Mouse (Mus musculus): ENCODE data around the gene Tmem95. TPM values are rescaled to one million over a fixed set of nuclear protein-coding genes. Genes with fewer than 3 reads are reported as not detected.
A peak's percentile ranks its signal among the peaks of the same experiment; 100 is the strongest.
"Not testable (repeated sequence)": the region's sequence is repeated elsewhere in the genome, so short reads cannot be mapped to it uniquely, and the experiment has no call there.

Tmem95 gene
- polyA plus RNA-seq, 1 experiment from 2014 or later, result 0.40 TPM

GRCm38 (mm10) chr11:69870289-69871069 is 7.3 kb downstream of the Tmem95 start:
- no peak overlapping the region for H3K9ac ChIP-seq (ENCODE audit: low read length)
- ATAC-seq (replicated peaks; ENCODE audit: low FRiP score), result no peak
- no peak overlapping the region for H3K4me2 ChIP-seq (ENCODE audit: low read depth, low read length, severe bottlenecking)
- DNase-seq (ENCODE audit: low spot score), result no peak
- no peak overlapping the region for H3K27ac ChIP-seq (ENCODE audit: low read depth, low read length)
- H3K9me3 ChIP-seq (ENCODE audit: control insufficient read depth, low read length), result no peaks in the 10 kb centered on the region
- WGBS, result 90% methylated on average over 2 of the region's 2 CpGs
- H3K4me1 ChIP-seq (replicated peaks; ENCODE audit: control insufficient read depth, insufficient read depth, low read length), result no peaks in the 10 kb centered on the region
- H3K27me3 ChIP-seq (ENCODE audit: control insufficient read depth, insufficient read depth, low read length), result no peaks in the 10 kb centered on the region
- no peaks in the 10 kb centered on the region for H3K36me3 ChIP-seq (ENCODE audit: control insufficient read depth, insufficient read depth, low read length)
- H3K4me3 ChIP-seq (ENCODE audit: low read depth, low read length), result no peak overlapping the region

GRCm38 (mm10) chr11:69867335-69867734 is 10.5 kb downstream of the Tmem95 start:
- DNase-seq (ENCODE audit: low spot score) (no peak), ATAC-seq (replicated peaks; ENCODE audit: low FRiP score) (no peak)
- no peak overlapping the region for H3K27ac ChIP-seq (ENCODE audit: low read depth, low read length)
- no peak overlapping the region for H3K4me3 ChIP-seq (ENCODE audit: low read depth, low read length)
- no peaks in the 10 kb centered on the region for H3K36me3 ChIP-seq (ENCODE audit: control insufficient read depth, insufficient read depth, low read length)
- H3K9ac ChIP-seq (ENCODE audit: low read length), result no peak overlapping the region
- no peak overlapping the region for H3K4me2 ChIP-seq (ENCODE audit: low read depth, low read length, severe bottlenecking)
- no peaks in the 10 kb centered on the region for H3K4me1 ChIP-seq (replicated peaks; ENCODE audit: control insufficient read depth, insufficient read depth, low read length)
- H3K27me3 ChIP-seq (ENCODE audit: control insufficient read depth, insufficient read depth, low read length), result no peaks in the 10 kb centered on the region
- WGBS, result 76% methylated on average over 9 of the region's 9 CpGs
- H3K9me3 ChIP-seq (ENCODE audit: control insufficient read depth, low read length), result no peaks in the 10 kb centered on the region

- Histone ChIP-seq H3K27me3 (ENCODE audit: control insufficient read depth, insufficient read depth, low read length) (no peaks in the 10 kb centered on the region), H3K4me2 (ENCODE audit: low read depth, low read length, severe bottlenecking) (no peak overlapping the region), H3K9ac (ENCODE audit: low read length) (no peak overlapping the region), H3K36me3 (ENCODE audit: control insufficient read depth, insufficient read depth, low read length) (no peaks in the 10 kb centered on the region), H3K27ac (ENCODE audit: low read depth, low read length) (no peak overlapping the region), H3K9me3 (ENCODE audit: control insufficient read depth, low read length) (no peaks in the 10 kb centered on the region), H3K4me1 (replicated peaks; ENCODE audit: control insufficient read depth, insufficient read depth, low read length) (no peaks in the 10 kb centered on the region), H3K4me3 (ENCODE audit: low read depth, low read length) (no peak overlapping the region)
- 88% methylated on average over 9 of the region's 9 CpGs for WGBS
- ATAC-seq (replicated peaks; ENCODE audit: low FRiP score) (no peak), DNase-seq (ENCODE audit: low spot score) (no peak)
Observed at GRCm38 (mm10) chr11:69865561-69865960, 12.3 kb downstream of the Tmem95 start.

- Histone ChIP-seq H3K9me3 (ENCODE audit: control insufficient read depth, low read length) (no peaks in the 10 kb centered on the region), H3K27me3 (ENCODE audit: control insufficient read depth, insufficient read depth, low read length) (no peaks in the 10 kb centered on the region; the same call in 1 of the 2 replicates), H3K9ac (ENCODE audit: low read length) (no peak overlapping the region), H3K4me3 (ENCODE audit: low read depth, low read length) (no peak overlapping the region), H3K27ac (ENCODE audit: low read depth, low read length) (no peak overlapping the region), H3K36me3 (ENCODE audit: control insufficient read depth, insufficient read depth, low read length) (no peaks in the 10 kb centered on the region), H3K4me1 (replicated peaks; ENCODE audit: control insufficient read depth, insufficient read depth, low read length) (no peaks in the 10 kb centered on the region), H3K4me2 (ENCODE audit: low read depth, low read length, severe bottlenecking) (no peak overlapping the region)
- ATAC-seq (replicated peaks; ENCODE audit: low FRiP score) (no peak), DNase-seq (ENCODE audit: low spot score) (no peak)
- WGBS, result 66% methylated on average over 8 of the region's 8 CpGs
Observed at GRCm38 (mm10) chr11:69864138-69864860, 13.5 kb downstream of the Tmem95 start.

GRCm38 (mm10) chr11:69863729-69864128 is 14.1 kb downstream of the Tmem95 start:
- not testable (repeated sequence) for H3K27me3 ChIP-seq (ENCODE audit: control insufficient read depth, insufficient read depth, low read length); H3K4me1 ChIP-seq (replicated peaks; ENCODE audit: control insufficient read depth, insufficient read depth, low read length); H3K9ac ChIP-seq (ENCODE audit: low read length); H3K27ac ChIP-seq (ENCODE audit: low read depth, low read length); H3K9me3 ChIP-seq (ENCODE audit: control insufficient read depth, low read length); H3K4me2 ChIP-seq (ENCODE audit: low read depth, low read length, severe bottlenecking); ATAC-seq (replicated peaks; ENCODE audit: low FRiP score); H3K36me3 ChIP-seq (ENCODE audit: control insufficient read depth, insufficient read depth, low read length); DNase-seq (ENCODE audit: low spot score); H3K4me3 ChIP-seq (ENCODE audit: low read depth, low read length)
- 77% methylated on average over 3 of the region's 3 CpGs for WGBS

- no peak within 1 kb of the TSS for H3K9ac ChIP-seq (ENCODE audit: low read length)
- peaks cover 9% of the 10 kb centered on the region; the same call in 1 of the 2 replicates for H3K27me3 ChIP-seq (ENCODE audit: control insufficient read depth, insufficient read depth, low read length)
- no peaks in the 10 kb centered on the region for H3K36me3 ChIP-seq (ENCODE audit: control insufficient read depth, insufficient read depth, low read length)
- no peaks in the 10 kb centered on the region for H3K4me1 ChIP-seq (replicated peaks; ENCODE audit: control insufficient read depth, insufficient read depth, low read length)
- 19% methylated on average over 30 of the region's 30 CpGs for WGBS
- DNase-seq (ENCODE audit: low spot score) (no peak), ATAC-seq (replicated peaks; ENCODE audit: low FRiP score) (no peak)
- no peak within 1 kb of the TSS for H3K4me3 ChIP-seq (ENCODE audit: low read depth, low read length)
- no peaks in the 10 kb centered on the region for H3K9me3 ChIP-seq (ENCODE audit: control insufficient read depth, low read length)
- no peak within 1 kb of the TSS for H3K27ac ChIP-seq (ENCODE audit: low read depth, low read length)
- H3K4me2 ChIP-seq (ENCODE audit: low read depth, low read length, severe bottlenecking), result no peak within 1 kb of the TSS
Observed at GRCm38 (mm10) chr11:69858113-69858998, 19.5 kb downstream of the Tmem95 start, which contains the start of gene Tnk1. Gene Tnk1, minus strand, starts transcription at chr11:69858730.

GRCm38 (mm10) chr11:69855347-69855746 is 22.5 kb downstream of the Tmem95 start:
- no peaks in the 10 kb centered on the region for H3K9me3 ChIP-seq (ENCODE audit: control insufficient read depth, low read length)
- DNase-seq (ENCODE audit: low spot score) (peak; percentile 84), ATAC-seq (replicated peaks; ENCODE audit: low FRiP score) (peak; percentile 58; the same call in 1 of the 2 replicates)
- no peak overlapping the region for H3K27ac ChIP-seq (ENCODE audit: low read depth, low read length)
- H3K4me1 ChIP-seq (replicated peaks; ENCODE audit: control insufficient read depth, insufficient read depth, low read length), result no peaks in the 10 kb centered on the region
- H3K9ac ChIP-seq (ENCODE audit: low read length), result no peak overlapping the region
- no peak overlapping the region for H3K4me2 ChIP-seq (ENCODE audit: low read depth, low read length, severe bottlenecking)
- 19% methylated on average over 16 of the region's 16 CpGs for WGBS
- H3K4me3 ChIP-seq (ENCODE audit: low read depth, low read length), result no peak overlapping the region
- H3K36me3 ChIP-seq (ENCODE audit: control insufficient read depth, insufficient read depth, low read length), result peaks cover 3% of the 10 kb centered on the region; the same call in 1 of the 2 replicates
- H3K27me3 ChIP-seq (ENCODE audit: control insufficient read depth, insufficient read depth, low read length), result peaks cover 9% of the 10 kb centered on the region; the same call in 1 of the 2 replicates

- whole genome bisulfite sequencing, result 89% methylated on average over 10 of the region's 10 CpGs
- peaks cover 3% of the 10 kb centered on the region; the same call in 1 of the 2 replicates for H3K36me3 ChIP-seq (ENCODE audit: control insufficient read depth, insufficient read depth, low read length)
- no peaks in the 10 kb centered on the region for H3K9me3 ChIP-seq (ENCODE audit: control insufficient read depth, low read length)
- peaks cover 9% of the 10 kb centered on the region; the same call in 1 of the 2 replicates for H3K27me3 ChIP-seq (ENCODE audit: control insufficient read depth, insufficient read depth, low read length)
- H3K4me3 ChIP-seq (ENCODE audit: low read depth, low read length), result no peak overlapping the region
- ATAC-seq (replicated peaks; ENCODE audit: low FRiP score) (no peak), DNase-seq (ENCODE audit: low spot score) (no peak)
- H3K27ac ChIP-seq (ENCODE audit: low read depth, low read length), result no peak overlapping the region
- H3K4me1 ChIP-seq (replicated peaks; ENCODE audit: control insufficient read depth, insufficient read depth, low read length), result no peaks in the 10 kb centered on the region
- no peak overlapping the region for H3K4me2 ChIP-seq (ENCODE audit: low read depth, low read length, severe bottlenecking)
- no peak overlapping the region for H3K9ac ChIP-seq (ENCODE audit: low read length)
Observed at GRCm38 (mm10) chr11:69854680-69855079, 23.1 kb downstream of the Tmem95 start.

Data from forebrain, embryonic 11.5 days (tissue).